Mouse (Mus musculus) kidney, embryonic 14.5 days (tissue): ENCODE results near the gene Gm9936. TPM values are rescaled to one million over a fixed set of nuclear protein-coding genes. Genes with fewer than 3 reads are reported as not detected.
A peak's percentile ranks its signal among the peaks of the same experiment; 100 is the strongest.

Source experiments
- ATAC-seq: fragments of 200-750 bp; cut with Nextera tagmentation; 2 replicates; pipeline ENCODE4 v1.8.0; 2017; ENCODE audit warnings: moderate number of reproducible peaks, mild to moderate bottlenecking, moderate TSS enrichment, moderate library complexity; ENCODE audit not compliant: low FRiP score, low TSS enrichment
- H3K27ac ChIP-seq: fragments of 300-500 bp; sonication (generic); 2 replicates; pipeline ENCODE4 v1.5.1; 2014; ENCODE audit warnings: low read depth, mild to moderate bottlenecking, low read length, moderate library complexity, mixed read lengths
- H3K27me3 ChIP-seq: fragments of 300-500 bp; sonication (generic); 2 replicates; pipeline ENCODE4 v1.6.1; 2014; ENCODE audit warnings: mild to moderate bottlenecking, low read length; ENCODE audit not compliant: control insufficient read depth, insufficient read depth
- H3K36me3 ChIP-seq: fragments of 300-500 bp; sonication (generic); 2 replicates; pipeline ENCODE4 v1.6.1; 2014; ENCODE audit warnings: low read length, mixed read lengths; ENCODE audit not compliant: control insufficient read depth, insufficient read depth
- H3K4me1 ChIP-seq: fragments of 300-500 bp; sonication (generic); 2 replicates; pipeline ENCODE4 v1.6.1; 2014; ENCODE audit warnings: low read length, mixed read lengths; ENCODE audit not compliant: control insufficient read depth, insufficient read depth
- H3K4me2 ChIP-seq: fragments of 300-500 bp; sonication (generic); replicated peaks from 2 replicates; pipeline ENCODE4 v1.6.1; 2014; ENCODE audit warnings: low read depth, mild to moderate bottlenecking, low read length
- H3K4me3 ChIP-seq: fragments of 300-500 bp; sonication (generic); 2 replicates; pipeline ENCODE4 v1.5.1; 2014; ENCODE audit warnings: mild to moderate bottlenecking, low read length
- H3K9ac ChIP-seq: fragments of 300-500 bp; sonication (generic); 2 replicates; pipeline ENCODE4 v1.6.1; 2014; ENCODE audit warnings: low read depth, mild to moderate bottlenecking, low read length, moderate library complexity
- H3K9me3 ChIP-seq: fragments of 300-500 bp; sonication (generic); 2 replicates; pipeline ENCODE4 v1.6.1; 2016; ENCODE audit warnings: low read length; ENCODE audit not compliant: control insufficient read depth
- WGBS: fragments of 180-500 bp; shearing (Covaris S2); extraction: QIAGEN DNeasy Blood & Tissue Kit; methylation state at CpG from one replicate; pipeline ENCODE4 v1.1.7; 2014; 5-methylcytosine and 5-hydroxymethylcytosine counted together
- microRNA-seq: library from miRNA; unstranded; fragments of <30 nt; microRNA quantifications from one replicate; pipeline ENCODE4, GENCODE M21; 2016
- polyA plus RNA-seq: library from polyadenylated mRNA; unstranded; fragments of >200 nt; fragmentation: Nextera tagmentation; extraction: Ambion mirVana; gene quantifications from 2 replicates; pipeline ENCODE4 v1.2.1, GENCODE M21; 2014

The Gm9936 gene
- polyA plus RNA-seq, 1 experiment from 2014 or later: not detected

DNA sequence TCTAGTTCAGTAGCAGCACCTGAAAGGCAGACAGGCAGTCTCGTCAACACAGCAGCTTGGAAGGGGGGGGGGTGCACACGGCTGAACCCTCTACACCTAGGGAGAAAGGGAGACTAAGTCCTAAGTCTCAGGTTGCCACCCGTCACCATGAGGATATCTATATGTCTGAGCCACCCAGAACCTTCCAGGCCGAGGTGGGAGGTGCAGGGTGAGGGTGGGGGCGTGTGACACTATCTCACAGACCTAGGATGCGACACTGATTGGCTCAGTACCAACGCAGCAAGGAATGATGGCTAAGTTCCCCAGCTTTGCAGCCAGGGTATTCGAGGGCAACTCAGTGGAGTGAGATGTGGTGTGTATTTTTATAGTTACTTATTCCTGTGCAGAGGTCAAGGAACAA is 50.1 kb downstream of the Gm9936 start:
- Histone ChIP-seq H3K4me3 (no peak overlapping the region), H3K9ac (no peak overlapping the region), H3K27me3 (no peaks in the 10 kb centered on the region), H3K36me3 (peaks cover 57% of the 10 kb centered on the region), H3K27ac (no peak overlapping the region), H3K4me1 (peaks cover 7% of the 10 kb centered on the region; the same call in 1 of the 2 replicates), H3K9me3 (no peaks in the 10 kb centered on the region), H3K4me2 (no peak overlapping the region)
- 80% methylated on average over 8 of the region's 8 CpGs for WGBS
- ATAC-seq: no peak

DNA sequence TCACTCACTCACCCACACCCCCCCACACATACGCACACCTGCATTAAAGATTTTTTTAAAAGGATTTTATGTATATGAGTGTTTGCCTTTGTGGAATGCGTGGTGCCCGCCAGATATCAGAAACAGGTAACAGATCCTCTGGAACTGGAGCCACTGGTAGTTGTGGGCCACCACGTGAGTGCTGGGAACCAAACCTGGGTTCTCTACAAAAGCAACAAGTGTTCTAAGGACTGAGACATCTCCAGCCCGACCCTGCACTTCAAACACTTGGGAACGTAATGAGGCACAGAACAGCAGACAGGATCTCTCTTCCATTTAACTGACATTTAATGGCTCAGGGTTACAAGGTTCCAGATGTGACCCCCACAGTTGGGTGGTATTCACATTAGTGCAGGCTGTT is 50.6 kb downstream of the Gm9936 start:
- H3K4me3 ChIP-seq: no peak overlapping the region
- 0 out of 2 replicates have a peak overlapping the region, but pooled peaks have one; percentile 56 for H3K27ac ChIP-seq
- H3K9ac ChIP-seq: no peak overlapping the region
- H3K36me3 ChIP-seq: peaks cover 61% of the 10 kb centered on the region
- H3K9me3 ChIP-seq: no peaks in the 10 kb centered on the region
- ATAC-seq: no peak
- 66% methylated on average over 6 of the region's 6 CpGs for WGBS
- peaks cover 7% of the 10 kb centered on the region; the same call in 1 of the 2 replicates for H3K4me1 ChIP-seq
- no peaks in the 10 kb centered on the region for H3K27me3 ChIP-seq
- H3K4me2 ChIP-seq: no peak overlapping the region

DNA sequence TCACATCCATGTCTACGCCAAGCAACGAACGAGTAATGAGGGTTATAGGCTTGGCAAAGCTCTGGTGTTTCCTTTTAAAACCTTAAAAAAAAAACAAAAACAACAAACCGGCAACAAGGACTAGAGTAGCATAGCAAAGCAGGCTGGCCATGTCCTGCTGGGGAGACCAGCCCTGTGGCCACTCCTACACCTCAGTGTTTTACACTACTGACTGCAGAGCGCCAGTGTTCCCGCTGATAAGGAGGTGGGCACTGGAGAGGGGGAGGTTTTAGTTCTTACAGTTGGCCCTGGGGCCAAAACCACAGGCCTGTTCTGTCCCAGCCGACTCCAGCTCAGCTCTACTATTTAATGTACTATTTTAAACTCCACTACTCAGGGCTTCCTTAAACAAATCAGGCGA is 51.0 kb downstream of the Gm9936 start:
- 37% methylated on average over 8 of the region's 8 CpGs for WGBS

DNA sequence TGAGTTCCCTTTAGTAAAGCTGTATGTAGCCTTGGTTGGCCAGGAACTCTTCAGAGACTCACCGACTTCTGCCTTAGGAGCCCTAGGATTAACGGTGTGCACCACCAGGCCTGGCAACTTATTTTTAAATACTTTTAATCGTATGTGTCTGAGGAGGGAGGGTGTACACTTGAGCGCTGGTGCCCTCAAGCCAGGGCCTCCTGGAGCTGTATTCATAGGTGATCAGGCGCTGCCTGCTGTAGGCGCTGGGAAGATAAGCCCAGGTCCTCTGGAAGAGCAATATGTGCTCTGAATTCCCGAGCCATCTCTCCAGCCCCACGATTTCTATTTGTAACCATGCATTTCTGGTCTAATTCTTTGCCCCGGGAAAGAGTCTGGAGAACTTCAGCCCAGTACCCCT is 51.4 kb downstream of the Gm9936 start:
- H3K27ac ChIP-seq: peak overlapping the region; percentile 56; the same call in 1 of the 2 replicates
- peaks cover 68% of the 10 kb centered on the region for H3K36me3 ChIP-seq

More for the DNA sequence above, 51.0 kb downstream of the Gm9936 start:
- H3K27ac ChIP-seq: peak overlapping the region; percentile 56; the same call in 1 of the 2 replicates
- H3K4me3 ChIP-seq: no peak overlapping the region
- H3K4me2 ChIP-seq: no peak overlapping the region
- H3K9ac ChIP-seq: no peak overlapping the region
- no peaks in the 10 kb centered on the region for H3K27me3 ChIP-seq
- peaks cover 7% of the 10 kb centered on the region; the same call in 1 of the 2 replicates for H3K4me1 ChIP-seq
- H3K36me3 ChIP-seq: peaks cover 66% of the 10 kb centered on the region
- no peaks in the 10 kb centered on the region for H3K9me3 ChIP-seq
- ATAC-seq: no peak

DNA sequence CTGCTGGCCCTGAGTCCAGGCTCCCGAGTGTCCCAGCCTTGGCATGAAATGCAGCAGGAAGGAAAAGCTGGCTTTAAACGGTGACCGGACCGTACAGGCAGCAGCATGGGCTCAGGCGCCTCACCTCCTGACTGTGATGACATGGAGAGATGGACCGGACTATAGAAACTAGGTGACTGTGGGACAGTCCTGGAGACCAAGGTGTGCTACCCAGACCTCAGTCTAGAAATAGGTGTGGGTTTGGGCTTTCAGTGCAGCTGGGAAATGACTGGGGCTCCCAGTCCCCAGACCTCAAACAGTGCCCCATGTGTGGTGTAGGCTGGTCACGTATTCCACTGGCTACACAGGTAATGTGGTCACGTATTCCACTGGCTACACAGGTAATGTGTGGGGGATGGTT is 51.8 kb downstream of the Gm9936 start:
- Histone ChIP-seq H3K9ac (no peak overlapping the region), H3K27ac (peak overlapping the region; percentile 42; the same call in 1 of the 2 replicates), H3K36me3 (peaks cover 70% of the 10 kb centered on the region), H3K4me1 (peaks cover 7% of the 10 kb centered on the region; the same call in 1 of the 2 replicates), H3K4me2 (no peak overlapping the region), H3K9me3 (no peaks in the 10 kb centered on the region), H3K27me3 (no peaks in the 10 kb centered on the region), H3K4me3 (no peak overlapping the region)
- WGBS: 76% methylated on average over 8 of the region's 8 CpGs
- ATAC-seq: no peak

More for the DNA sequence above, 51.4 kb downstream of the Gm9936 start:
- Histone ChIP-seq H3K27me3 (no peaks in the 10 kb centered on the region), H3K9ac (no peak overlapping the region), H3K4me1 (peaks cover 7% of the 10 kb centered on the region; the same call in 1 of the 2 replicates), H3K4me3 (no peak overlapping the region), H3K4me2 (no peak overlapping the region), H3K9me3 (no peaks in the 10 kb centered on the region)
- WGBS: 60% methylated on average over 9 of the region's 9 CpGs
- no peak for ATAC-seq

Small RNAs within 50 kb of the gene (microRNA-seq; reads per million reads assigned to microRNA genes)
- 18.5 reads per million, percentile 32 among the genes with 10 or more reads in this experiment for gene Mir6240

Other genes with a start within 250 kb of the Gm9936 start
- gene Trpv4, start 200.3 kb downstream of the Gm9936 start, polyA plus RNA-seq: 12.8 and 18.6 TPM in 2 replicates
- gene Gltp, start 167.7 kb downstream of the Gm9936 start, polyA plus RNA-seq: 42.6 and 64.5 TPM in 2 replicates
- gene Tchp, start 150.9 kb downstream of the Gm9936 start, polyA plus RNA-seq: 10.0 and 18.5 TPM in 2 replicates
- gene Ankrd13a, start 84.0 kb downstream of the Gm9936 start, polyA plus RNA-seq: 37.0 and 67.9 TPM in 2 replicates
- 32.8 and 41.7 TPM in 2 replicates for gene Git2, start 83.2 kb downstream of the Gm9936 start, polyA plus RNA-seq
- gene 1500011B03Rik, start 35.2 kb downstream of the Gm9936 start, polyA plus RNA-seq: 128 and 143 TPM in 2 replicates
- gene 4930519G04Rik, start 5.0 kb downstream of the Gm9936 start, polyA plus RNA-seq: not detected in 2 replicates
- gene Oasl2, start 38.3 kb upstream of the Gm9936 start, polyA plus RNA-seq: 2.2 and 4.0 TPM in 2 replicates
- 1.2 and 2.5 TPM in 2 replicates for gene Oasl1, start 64.6 kb upstream of the Gm9936 start, polyA plus RNA-seq
- 51.1 and 58.9 TPM in 2 replicates for gene 2210016L21Rik, start 83.5 kb upstream of the Gm9936 start, polyA plus RNA-seq
- gene Hnf1a, start 112.4 kb upstream of the Gm9936 start, polyA plus RNA-seq: 5.4 and 6.8 TPM in 2 replicates
- 23.9 and 26.1 TPM in 2 replicates for gene Sppl3, start 152.5 kb upstream of the Gm9936 start, polyA plus RNA-seq
- 54.5 and 60.9 TPM in 2 replicates for gene Gm10401, start 239.6 kb upstream of the Gm9936 start, polyA plus RNA-seq